Comparison of ENCODE assay signal across 9 mouse cellular contexts in genomic region chr9:121366864-121367245, GRCm38 (mm10).
DNase-seq lines count a peak whose midpoint lies in the region; ATAC-seq and TF ChIP-seq lines count a peak whose summit lies in the region.
"Had no signal": no experiment of that assay in that cellular context is flagged by ENCODE, and none has a peak within 500 bp of the region (broad histone marks: within the 10 kb centered on the region; RNA-seq: fewer than 3 reads in every experiment).

No protein-coding gene starts in this region.

- no peak for ATAC-seq in kidney, embryonic 16.5 days (ENCODE audit: low FRiP score, low TSS enrichment)
- ATAC-seq in forebrain, embryonic 14.5 days = peak; percentile 11
- ATAC-seq in megakaryocyte, adult 5-6 weeks (ENCODE audit: poor library complexity, severe bottlenecking) = peak; percentile 20; the same call in 1 of the 2 replicates

- peak; percentile 50 to 66 for DNase-seq in kidney, adult 8-10 months
- peak; percentile 67 for DNase-seq in forebrain, embryonic 14.5 days (ENCODE audit: low spot score)
- no peak for DNase-seq in thymus, postnatal 14 days
- no peak for DNase-seq in right cerebral cortex, adult 18-20 months
- no peak for DNase-seq in retina, embryonic 14.5 days (ENCODE audit: low spot score)

- no peak for TF ChIP-seq CTCF in bone marrow, adult 2 months (IDR thresholded peaks at IDR 0.05; ENCODE audit: control insufficient read depth, insufficient read depth, low read length)

- H3K36me3 ChIP-seq in kidney, embryonic 16.5 days (ENCODE audit: insufficient read depth, low read length) = 0 out of 2 replicates have a peak, but pooled peaks cover 10% of the 10 kb centered on the region
- peaks cover 11% of the 10 kb centered on the region; the same call in 1 of the 2 replicates for H3K36me3 ChIP-seq in forebrain, embryonic 14.5 days (ENCODE audit: control insufficient read depth, insufficient read depth, low read length)

- H3K9me3 ChIP-seq in kidney, embryonic 16.5 days (ENCODE audit: low read length) = no peaks in the 10 kb centered on the region
- H3K9me3 ChIP-seq in forebrain, embryonic 14.5 days (replicated peaks; ENCODE audit: control insufficient read depth, low read length) = no peaks in the 10 kb centered on the region
- H3K9me3 ChIP-seq: lung, embryonic 15.5 days had no signal

- TF ChIP-seq POLR2A in bone marrow, adult 2 months (IDR thresholded peaks at IDR 0.05; ENCODE audit: borderline replicate concordance, control insufficient read depth, low read depth, low read length) = no peak

- peaks cover 22% of the 10 kb centered on the region for H3K4me1 ChIP-seq in kidney, embryonic 16.5 days (ENCODE audit: insufficient read depth, low read length)
- peaks cover 9% of the 10 kb centered on the region for H3K4me1 ChIP-seq in bone marrow, adult 2 months (ENCODE audit: control insufficient read depth, insufficient read depth, low read length)
- peaks cover 33% of the 10 kb centered on the region for H3K4me1 ChIP-seq in forebrain, embryonic 14.5 days (ENCODE audit: control insufficient read depth, insufficient read depth, low read length)

- H3K27ac ChIP-seq in kidney, embryonic 16.5 days (ENCODE audit: low read length) = no peak overlapping the region
- peak overlapping the region; percentile 31; the same call in 1 of the 2 replicates for H3K27ac ChIP-seq in bone marrow, adult 2 months (ENCODE audit: control insufficient read depth, insufficient read depth, low read depth, low read length, poor library complexity)
- H3K27ac ChIP-seq in forebrain, embryonic 14.5 days (ENCODE audit: low read depth, low read length) = peak overlapping the region; percentile 92
- H3K27ac ChIP-seq: lung, embryonic 15.5 days had no signal

- no peak overlapping the region for H3K9ac ChIP-seq in kidney, embryonic 16.5 days (replicated peaks; ENCODE audit: low read length)
- peak overlapping the region; percentile 49 for H3K9ac ChIP-seq in forebrain, embryonic 14.5 days (ENCODE audit: low read length)
- H3K9ac ChIP-seq: lung, embryonic 15.5 days had no signal

- H3K27me3 ChIP-seq in kidney, embryonic 16.5 days (ENCODE audit: insufficient read depth, low read length) = no peaks in the 10 kb centered on the region; the same call in 1 of the 2 replicates
- no peaks in the 10 kb centered on the region for H3K27me3 ChIP-seq in forebrain, embryonic 14.5 days (replicated peaks; ENCODE audit: control insufficient read depth, insufficient read depth, low read length)
- H3K27me3 ChIP-seq: lung, embryonic 15.5 days had no signal

- H3K4me3 ChIP-seq in kidney, embryonic 16.5 days (ENCODE audit: low read length) = no peak overlapping the region
- H3K4me3 ChIP-seq in bone marrow, adult 2 months (replicated peaks; ENCODE audit: control insufficient read depth, low read depth, low read length) = peak overlapping the region; percentile 15
- peak overlapping the region; percentile 5; the same call in 1 of the 2 replicates for H3K4me3 ChIP-seq in forebrain, embryonic 14.5 days (ENCODE audit: low read depth, low read length)
- H3K4me3 ChIP-seq: lung, embryonic 15.5 days had no signal

- 72% methylated on average over 12 of the region's 12 CpGs for WGBS in kidney, embryonic 16.5 days
- WGBS in bone marrow, adult 2 months = 54% methylated on average over 12 of the region's 12 CpGs
- WGBS in forebrain, embryonic 14.5 days = 45% methylated on average over 10 of the region's 12 CpGs

- H3K4me2 ChIP-seq in kidney, embryonic 16.5 days (replicated peaks; ENCODE audit: low read depth, low read length) = no peak overlapping the region
- peak overlapping the region; percentile 41 for H3K4me2 ChIP-seq in forebrain, embryonic 14.5 days (ENCODE audit: low read length)
- H3K4me2 ChIP-seq: lung, embryonic 15.5 days had no signal

Comparison
In these comparisons a context has a peak if more than half of its experiments do, and no peak if none do; other contexts are left out.
1. DNase-seq: peak in kidney, adult 8-10 months (2 of 2) and forebrain, embryonic 14.5 days (single experiment); none in thymus, postnatal 14 days (single experiment), right cerebral cortex, adult 18-20 months (single experiment) and retina, embryonic 14.5 days (single experiment).